Comparison of ENCODE assay signal across 11 mouse cellular contexts in genomic region chr2:116852249-116852648, GRCm38 (mm10). TPM values are rescaled to one million over a fixed set of nuclear protein-coding genes. Genes with fewer than 3 reads are reported as not detected.
DNase-seq lines count a peak whose midpoint lies in the region; ATAC-seq lines count a peak whose summit lies in the region.
"Had no signal": no experiment of that assay in that cellular context is flagged by ENCODE, and none has a peak within 500 bp of the region (broad histone marks: within the 10 kb centered on the region; RNA-seq: fewer than 3 reads in every experiment).

No protein-coding gene starts in this region.

- no peak overlapping the region for H3K4me2 ChIP-seq in midbrain, embryonic 14.5 days (ENCODE audit: low read length)
- H3K4me2 ChIP-seq in midbrain, embryonic 16.5 days (ENCODE audit: low read length): no peak overlapping the region
- H3K4me2 ChIP-seq in intestine, embryonic 15.5 days (replicated peaks): no peak overlapping the region

- no peak overlapping the region for H3K4me3 ChIP-seq in heart, embryonic 10.5 days
- H3K4me3 ChIP-seq in midbrain, embryonic 14.5 days (replicated peaks; ENCODE audit: low read depth, low read length): no peak overlapping the region
- no peak overlapping the region for H3K4me3 ChIP-seq in midbrain, embryonic 16.5 days (ENCODE audit: low read depth, low read length)
- no peak overlapping the region for H3K4me3 ChIP-seq in intestine, embryonic 15.5 days (replicated peaks)

- no peaks in the 10 kb centered on the region for H3K36me3 ChIP-seq in heart, embryonic 10.5 days
- no peaks in the 10 kb centered on the region for H3K36me3 ChIP-seq in midbrain, embryonic 14.5 days (ENCODE audit: control insufficient read depth, insufficient read depth, low read length)
- no peaks in the 10 kb centered on the region for H3K36me3 ChIP-seq in midbrain, embryonic 16.5 days (ENCODE audit: control insufficient read depth, insufficient read depth, low read length)
- no peaks in the 10 kb centered on the region for H3K36me3 ChIP-seq in intestine, embryonic 15.5 days

- DNase-seq in heart, embryonic 10.5 days (ENCODE audit: low spot score): peak; percentile 68
- no peak for DNase-seq in heart, postnatal 4 days
- DNase-seq in midbrain, embryonic 14.5 days: peak; percentile 39
- DNase-seq in mesoderm, embryonic 11.5 days (ENCODE audit: low read depth, low spot score): peak; percentile 47
- DNase-seq in layer of hippocampus, adult 9-11 months: no peak
- no peak for DNase-seq in layer of hippocampus, postnatal 36 days
- DNase-seq: lung, postnatal 10 days; thymus, postnatal 25 days had no signal

- H3K4me1 ChIP-seq in heart, embryonic 10.5 days: no peaks in the 10 kb centered on the region
- H3K4me1 ChIP-seq in midbrain, embryonic 14.5 days (ENCODE audit: control insufficient read depth, insufficient read depth, low read length): no peaks in the 10 kb centered on the region
- H3K4me1 ChIP-seq in midbrain, embryonic 16.5 days (ENCODE audit: control insufficient read depth, insufficient read depth, low read length): no peaks in the 10 kb centered on the region
- H3K4me1 ChIP-seq in intestine, embryonic 15.5 days (replicated peaks): peaks cover 7% of the 10 kb centered on the region; the same call in 1 of the 2 replicates

- WGBS in heart, embryonic 10.5 days: 56% methylated on average over 5 of the region's 5 CpGs
- WGBS in midbrain, embryonic 14.5 days: 45% methylated on average over 5 of the region's 5 CpGs
- 27% methylated on average over 5 of the region's 5 CpGs for WGBS in midbrain, embryonic 16.5 days
- 35% methylated on average over 5 of the region's 5 CpGs for WGBS in intestine, embryonic 15.5 days

- H3K9me3 ChIP-seq in heart, embryonic 10.5 days: no peaks in the 10 kb centered on the region
- H3K9me3 ChIP-seq in midbrain, embryonic 14.5 days (ENCODE audit: control insufficient read depth, low read length): no peaks in the 10 kb centered on the region
- H3K9me3 ChIP-seq in midbrain, embryonic 16.5 days (replicated peaks; ENCODE audit: control insufficient read depth, low read length, poor library complexity, severe bottlenecking): no peaks in the 10 kb centered on the region
- no peaks in the 10 kb centered on the region for H3K9me3 ChIP-seq in intestine, embryonic 15.5 days

- no peak overlapping the region for H3K27ac ChIP-seq in heart, embryonic 10.5 days
- no peak overlapping the region for H3K27ac ChIP-seq in midbrain, embryonic 14.5 days (replicated peaks; ENCODE audit: low read depth, low read length)
- no peak overlapping the region for H3K27ac ChIP-seq in midbrain, embryonic 16.5 days (ENCODE audit: low read length)
- H3K27ac ChIP-seq in intestine, embryonic 15.5 days: 0 out of 2 replicates have a peak overlapping the region, but pooled peaks have one; percentile 3

- no peak overlapping the region for H3K9ac ChIP-seq in midbrain, embryonic 14.5 days (replicated peaks; ENCODE audit: low read length)
- H3K9ac ChIP-seq in midbrain, embryonic 16.5 days (ENCODE audit: low read depth, low read length): no peak overlapping the region
- no peak overlapping the region for H3K9ac ChIP-seq in intestine, embryonic 15.5 days

- H3K27me3 ChIP-seq in heart, embryonic 10.5 days (ENCODE audit: insufficient read depth, poor library complexity, severe bottlenecking): no peaks in the 10 kb centered on the region
- no peaks in the 10 kb centered on the region for H3K27me3 ChIP-seq in midbrain, embryonic 14.5 days (ENCODE audit: control insufficient read depth, insufficient read depth, low read length)
- no peaks in the 10 kb centered on the region for H3K27me3 ChIP-seq in midbrain, embryonic 16.5 days (ENCODE audit: control insufficient read depth, insufficient read depth, low read depth, low read length)
- no peaks in the 10 kb centered on the region for H3K27me3 ChIP-seq in intestine, embryonic 15.5 days (replicated peaks)

- peak; percentile 37; the same call in 1 of the 2 replicates for ATAC-seq in midbrain, embryonic 14.5 days (ENCODE audit: low FRiP score, low TSS enrichment)
- no peak for ATAC-seq in midbrain, embryonic 16.5 days
- peak; percentile 39; the same call in 1 of the 2 replicates for ATAC-seq in intestine, embryonic 15.5 days

RNA-seq across cellular contexts. Expression of gene Tmco5, which starts 26.2 kb away (rescaled TPM):
- not detected in 2 replicates for polyA plus RNA-seq in heart, embryonic 10.5 days (2016; fragmentation: Nextera tagmentation; extraction: Ambion mirVana)
- total RNA-seq in heart, postnatal 4 days (2021): not detected
- polyA plus RNA-seq in midbrain, embryonic 14.5 days (2014; fragmentation: Nextera tagmentation; extraction: Ambion mirVana): not detected in 2 replicates
- not detected in 2 replicates for polyA plus RNA-seq in midbrain, embryonic 16.5 days (2015; fragmentation: Nextera tagmentation; extraction: Ambion mirVana)
- polyA plus RNA-seq in intestine, embryonic 15.5 days (2015; fragmentation: Nextera tagmentation; extraction: Ambion mirVana): not detected in 2 replicates
- total RNA-seq in layer of hippocampus, postnatal 36 days (2021): 1 to 10 TPM; 1.2 to 1.3 TPM
- total RNA-seq: adrenal gland, adult 18-20 months had no signal

Comparison
In these comparisons a context has a peak if more than half of its experiments do, and no peak if none do; other contexts are left out.
1. DNase-seq: peak in heart, embryonic 10.5 days (single experiment), midbrain, embryonic 14.5 days (single experiment) and mesoderm, embryonic 11.5 days (single experiment); none in heart, postnatal 4 days (single experiment), layer of hippocampus, adult 9-11 months (single experiment) and layer of hippocampus, postnatal 36 days (0 of 2).